Mouse (Mus musculus): ENCODE data around the gene Plscr5.

DNA sequence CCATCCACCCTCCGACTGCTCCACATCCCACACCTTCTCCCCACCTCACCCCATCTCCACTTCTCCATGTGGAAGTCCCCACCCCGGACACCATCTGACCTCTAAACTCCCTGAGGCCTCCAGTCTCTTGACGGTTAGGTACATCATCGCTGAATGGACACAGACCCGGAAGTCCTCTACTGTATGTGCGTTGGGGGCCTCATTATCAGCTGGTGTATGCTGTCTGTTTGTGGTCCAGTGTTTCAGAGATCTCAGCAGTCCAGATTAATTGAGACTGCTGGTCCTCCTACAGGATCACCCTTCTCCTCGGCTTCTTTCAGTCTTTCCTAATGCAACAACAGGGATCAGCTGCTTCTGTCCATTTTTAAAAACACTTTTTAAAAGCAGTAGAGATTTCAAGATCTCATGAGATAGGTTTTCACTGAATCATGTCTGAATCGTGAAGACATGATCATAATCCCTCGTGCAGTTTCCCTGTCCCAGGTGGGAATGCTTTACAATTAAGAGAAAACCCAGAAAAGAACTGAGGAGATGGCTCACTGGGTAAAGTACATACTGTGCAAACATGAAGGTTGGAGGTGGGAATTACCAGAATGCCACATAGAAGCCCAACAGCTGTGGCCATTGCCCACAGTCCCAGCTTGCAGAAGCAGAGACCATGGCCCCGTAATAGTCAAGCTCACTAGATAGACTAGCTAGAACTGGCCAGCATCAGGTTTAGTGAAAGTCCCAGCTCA is 61.0 kb downstream of the Plscr5 start:
- TF ChIP-seq CTCF (IDR thresholded peaks at IDR 0.05; ENCODE audit: control insufficient read depth, insufficient read depth, insufficient read length) (no peak), CEBPB (IDR thresholded peaks at IDR 0.05; ENCODE audit: low read depth) (no peak), MAX (IDR thresholded peaks at IDR 0.05) (no peak), MYOG (IDR thresholded peaks at IDR 0.05; ENCODE audit: control insufficient read depth, extremely low read depth, insufficient read length) (no peak), MYOD1 (IDR thresholded peaks at IDR 0.05; ENCODE audit: control insufficient read depth, insufficient read length, low read depth) (no peak), FOSL1 (IDR thresholded peaks at IDR 0.05; ENCODE audit: insufficient read depth, low read length, poor library complexity, severe bottlenecking) (no peak), USF1 (IDR thresholded peaks at IDR 0.05; ENCODE audit: low read depth) (no peak)

Measured in C2C12 (cell line).